Mouse (Mus musculus) B cell, adult 67 days (primary cell): ENCODE data around the gene Elf1. TPM values are rescaled to one million over a fixed set of nuclear protein-coding genes. Genes with fewer than 3 reads are reported as not detected.

Source experiments
- total RNA-seq, 2 experiments: library from RNA; stranded (reverse); gene quantifications; 4 replicates each; pipeline ENCODE4 v1.2.4; 2023

The Elf1 gene
- total RNA-seq: 100 to 1,000 TPM; 194 to 200 TPM

DNA sequence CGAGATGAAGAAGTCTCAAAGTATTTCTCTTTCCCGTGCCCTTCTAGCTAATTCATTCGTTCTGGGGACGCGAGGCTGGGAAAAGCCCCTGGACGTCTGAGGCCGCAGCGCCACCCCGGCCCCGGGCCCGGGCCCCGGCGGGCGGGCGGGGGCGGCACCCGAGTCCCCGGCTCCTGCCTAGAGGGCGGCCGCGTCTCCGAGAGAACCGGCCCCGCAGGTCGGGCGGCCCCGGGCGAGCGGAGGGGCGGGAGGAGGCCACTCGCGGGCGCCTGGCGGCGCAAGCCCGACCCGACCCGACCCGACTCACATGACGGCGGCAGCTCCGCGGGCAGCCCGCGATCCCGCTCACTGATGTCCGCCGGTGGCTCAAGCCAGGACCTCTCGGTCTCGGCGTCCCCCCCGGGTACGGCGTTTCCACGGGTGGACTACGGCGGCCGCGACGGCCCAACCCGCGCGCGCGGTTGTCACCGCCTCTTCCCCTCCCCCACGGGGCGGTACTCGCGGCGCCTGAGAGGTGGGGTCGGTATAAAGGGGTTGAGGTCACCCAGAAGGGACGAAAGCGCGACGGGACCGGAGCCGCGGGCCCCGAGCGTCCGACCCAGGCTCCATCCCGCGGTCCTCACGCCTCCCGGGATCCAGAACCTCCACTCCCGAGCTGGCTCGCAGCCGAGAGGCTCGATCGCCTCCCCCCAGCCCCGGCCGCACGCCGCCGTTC is at the start of gene Elf1:
Gene Elf1 (plus strand): TSS at position 571 of the 715 bp plus-strand sequence.

GRCm38 (mm10) chr14:79451681-79452590 is 29.1 kb upstream of the Elf1 start, which contains the start of gene Kbtbd6:
Gene Kbtbd6 (plus strand): TSS chr14:79451835.

DNA sequence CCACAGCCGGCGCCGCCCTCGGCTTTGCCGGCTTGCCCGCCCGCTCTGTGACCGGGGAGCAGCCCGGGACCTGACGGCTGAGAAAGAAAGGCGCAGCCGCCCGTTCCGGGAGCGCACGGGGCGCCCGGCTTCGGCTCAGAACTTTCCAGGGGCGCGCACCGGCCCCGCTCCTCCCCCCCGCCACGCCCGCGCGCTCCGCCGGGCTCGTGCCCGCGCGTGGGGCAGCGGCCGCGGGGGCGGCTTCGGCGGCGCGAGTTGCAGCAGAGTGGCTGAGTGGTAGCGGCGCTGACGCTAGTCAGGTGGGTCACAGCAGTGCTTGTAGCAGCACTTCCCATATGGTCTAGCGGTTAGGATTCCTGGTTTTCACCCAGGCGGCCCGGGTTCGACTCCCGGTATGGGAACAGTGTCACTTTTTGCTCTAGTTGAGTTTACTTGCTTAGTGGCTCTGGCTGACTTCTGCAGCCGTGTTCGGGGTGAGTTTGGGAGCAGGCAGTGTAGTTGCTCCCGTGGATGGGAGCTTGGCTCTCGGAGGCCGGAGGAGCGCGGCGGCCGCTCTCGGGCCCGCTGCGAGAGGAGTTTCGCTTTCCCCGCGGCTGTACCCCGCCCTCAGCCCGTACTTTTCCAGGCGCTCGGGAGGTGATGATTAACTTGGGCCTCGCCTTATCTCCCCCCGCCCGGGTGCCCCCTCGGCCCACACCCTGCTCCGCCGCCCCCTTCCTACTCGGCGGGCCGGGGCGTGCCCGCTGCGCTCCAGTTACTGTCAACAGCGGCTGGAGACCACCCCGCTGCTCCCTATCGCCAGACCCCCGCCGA is 551 bp downstream of the Elf1 start, which contains the start of gene Wbp4:
Gene Wbp4 (minus strand): TSS at position 182 of the 813 bp plus-strand sequence.

DNA sequence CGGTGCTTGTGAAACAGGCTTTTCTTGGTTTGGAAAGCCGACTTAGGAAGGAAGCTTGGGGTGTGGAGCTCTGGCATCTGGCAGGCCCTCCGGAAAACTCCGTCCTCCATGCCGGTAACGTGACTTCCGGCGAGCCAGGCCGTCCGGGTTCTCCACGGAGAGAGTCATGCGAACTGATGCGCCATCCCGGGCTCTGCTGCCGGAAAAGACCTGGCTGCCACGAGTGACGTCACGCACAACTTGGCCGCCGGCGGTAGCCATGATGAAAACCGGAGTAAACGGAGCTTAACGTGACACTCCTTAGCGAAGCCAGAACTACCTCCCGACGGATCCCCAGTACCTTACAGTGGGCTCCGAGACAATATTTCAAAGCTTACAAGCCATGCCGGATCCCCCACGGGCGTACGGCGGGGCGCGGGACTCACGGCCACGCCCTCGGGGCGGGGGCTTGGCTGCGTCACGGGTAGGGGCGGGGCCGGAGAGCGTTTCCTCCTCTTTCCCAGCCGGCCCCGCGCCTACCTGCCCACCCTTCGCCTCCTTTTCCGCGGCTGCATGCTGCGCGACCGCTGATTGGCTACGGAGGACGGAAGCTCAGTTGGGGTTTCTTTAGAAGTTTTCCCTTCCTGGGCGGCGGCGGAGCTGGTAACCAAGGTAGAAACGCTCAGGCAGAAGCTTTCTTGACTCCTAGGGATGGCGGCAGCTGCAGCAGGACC is 106.3 kb downstream of the Elf1 start, which contains the start of gene Sugt1:
Gene Sugt1 (plus strand): TSS at position 553 of the 713 bp plus-strand sequence.

Other genes starting within 250 kb of the Elf1 start
- gene Zfp957, start 233.8 kb upstream of the Elf1 start, total RNA-seq: not detected
- 10 to 100 TPM in 1 of 2 experiments, 1 to 10 TPM in 1; 6.6 to 15.9 TPM for gene Rgcc, start 179.5 kb upstream of the Elf1 start, total RNA-seq
- 10 to 100 TPM; 50.8 to 53.3 TPM for gene Naa16, start 90.4 kb upstream of the Elf1 start, total RNA-seq
- gene Mtrf1, start 83.4 kb upstream of the Elf1 start, total RNA-seq: 1 to 10 TPM; 1.7 to 2.9 TPM
- gene Kbtbd7, start 54.7 kb upstream of the Elf1 start, total RNA-seq: 10 to 100 TPM; 18.5 to 20.6 TPM
- gene Kbtbd6, start 29.4 kb upstream of the Elf1 start, total RNA-seq: under 1 TPM; 0.39 to 0.70 TPM
- 10 to 100 TPM; 33.3 to 33.6 TPM for gene Wbp4, start 326 bp downstream of the Elf1 start, total RNA-seq
- gene Sugt1, start 106.5 kb downstream of the Elf1 start, total RNA-seq: 10 to 100 TPM; 54.9 to 71.3 TPM
- not detected for gene Cnmd, start 181.0 kb downstream of the Elf1 start, total RNA-seq